Mouse (Mus musculus): ENCODE measurements around the gene Rtel1.

- TF ChIP-seq EP300 (IDR thresholded peaks at IDR 0.05) (no peak), CTCF (IDR thresholded peaks at IDR 0.05) (no peak; the same call in 1 of the 2 replicates)
Measured at GRCm38 (mm10) chr2:181365655-181366075, 46.1 kb downstream of the Rtel1 start.
